Mouse (Mus musculus): ENCODE data around the gene Gpr183. TPM values are rescaled to one million over a fixed set of nuclear protein-coding genes. Genes with fewer than 3 reads are reported as not detected.

Gene Gpr183
- polyA plus RNA-seq (2017; shearing (Covaris generic)), result 100 to 1,000 TPM; 102 to 104 TPM

DNA sequence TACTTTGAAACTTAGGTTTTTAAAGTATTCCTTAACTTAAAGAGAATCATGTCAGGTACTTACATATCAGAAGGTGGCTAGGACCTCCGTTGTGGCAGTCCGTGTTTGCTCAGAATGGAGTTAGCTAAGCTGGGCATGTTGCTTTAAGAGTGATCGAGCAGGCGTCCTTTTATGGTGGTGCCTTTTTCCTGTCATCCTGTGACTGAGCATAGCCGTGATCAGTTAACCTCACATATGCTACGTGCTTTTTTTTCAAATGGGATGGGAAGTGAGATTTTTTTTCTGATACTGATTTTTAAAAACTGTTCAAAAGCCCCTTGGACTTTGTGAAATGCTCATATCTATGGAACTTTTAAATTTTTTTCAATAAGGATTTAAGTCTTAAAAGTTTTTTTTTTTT, at the start of gene Gpr183:
Gene Gpr183 (minus strand): TSS at position 206 of the 400 bp plus-strand sequence.
- ATAC-seq, result peak; percentile 73

DNA sequence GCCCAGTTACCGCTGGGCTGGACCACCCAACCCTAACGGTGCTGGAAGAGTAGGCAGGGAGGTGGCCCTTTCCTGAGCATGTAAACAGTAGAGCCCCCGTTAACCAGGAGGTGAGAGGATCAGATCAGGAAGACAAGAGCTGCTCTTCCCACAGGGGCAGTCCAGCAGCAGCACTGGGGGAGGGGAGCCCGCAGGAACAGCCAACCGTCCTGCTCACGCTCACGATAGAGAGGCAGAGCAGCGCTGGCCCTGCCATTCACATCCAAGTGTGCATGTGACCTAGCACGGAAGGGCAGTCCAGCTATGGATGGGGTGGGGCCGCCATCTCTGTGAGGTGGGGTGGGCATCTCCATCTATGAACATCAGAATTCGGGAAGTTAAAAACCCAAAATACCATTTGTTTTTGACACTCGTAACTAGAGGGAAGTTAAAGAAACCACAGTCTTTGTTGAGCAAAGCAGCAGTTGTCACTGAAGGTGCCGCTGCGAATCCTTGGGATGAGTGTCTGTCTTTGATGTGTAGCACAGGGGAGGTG, 48.5 kb upstream of the Gpr183 start:
- peak; percentile 4 for ATAC-seq

DNA sequence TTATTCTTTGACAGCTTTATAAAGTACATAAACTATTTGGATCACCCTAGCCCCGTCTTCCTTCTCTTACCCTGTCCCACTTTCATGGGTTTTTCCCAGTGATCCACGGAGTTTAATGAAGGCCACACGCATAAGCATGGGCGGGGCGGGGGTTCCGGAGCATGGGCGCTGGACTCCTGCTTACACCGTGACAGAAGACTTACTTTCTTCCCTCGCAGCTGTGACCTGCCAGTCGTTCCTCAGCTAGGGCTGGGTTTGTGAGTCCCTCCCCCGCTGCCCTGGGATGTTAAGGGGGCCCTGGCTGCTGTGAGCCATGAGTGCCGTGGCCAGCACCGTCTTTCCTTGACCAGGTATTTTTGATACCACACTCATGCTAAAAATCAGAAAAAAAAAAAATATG, 47.8 kb upstream of the Gpr183 start:
- no peak for ATAC-seq

DNA sequence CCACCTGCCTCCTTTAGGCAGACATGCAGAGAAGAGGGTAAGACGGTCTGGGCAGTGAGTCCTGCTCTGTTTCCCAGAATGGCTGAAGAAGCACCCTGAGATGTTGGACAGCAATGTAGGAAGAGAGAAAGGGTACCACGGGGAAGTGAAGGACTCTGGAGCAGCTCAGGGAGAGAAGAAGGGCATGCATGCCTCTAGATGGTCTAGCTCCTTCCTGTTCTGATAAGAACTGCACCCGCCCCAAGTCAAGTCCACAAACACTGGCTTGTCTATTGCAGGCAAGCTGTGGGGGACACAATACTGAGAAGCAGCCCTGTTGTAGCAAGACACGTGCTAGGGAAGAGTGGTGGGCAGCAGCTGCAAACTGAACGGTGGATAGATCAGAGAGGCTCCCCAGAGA, 47.2 kb upstream of the Gpr183 start:
- ATAC-seq, result peak; percentile 9

DNA sequence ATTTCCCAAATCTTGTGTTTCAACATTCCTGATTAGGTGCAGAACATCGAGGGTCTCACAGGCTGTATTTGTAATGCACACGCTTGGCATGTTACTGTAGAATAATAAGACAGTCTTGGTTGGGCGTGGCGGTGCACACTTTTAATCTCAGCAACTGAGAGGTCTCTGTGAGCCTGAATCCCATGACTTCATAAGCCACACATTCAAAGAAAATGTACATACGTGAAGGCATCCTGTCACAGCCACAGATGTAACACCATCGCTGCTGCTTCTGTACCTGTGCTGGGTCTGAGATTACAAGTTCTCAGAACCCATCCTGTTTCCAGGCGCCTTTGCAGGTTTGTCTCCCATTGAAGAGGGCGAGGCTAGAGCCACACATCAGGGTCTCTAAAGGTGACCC, 46.8 kb upstream of the Gpr183 start:
- ATAC-seq, result peak; percentile 44

DNA sequence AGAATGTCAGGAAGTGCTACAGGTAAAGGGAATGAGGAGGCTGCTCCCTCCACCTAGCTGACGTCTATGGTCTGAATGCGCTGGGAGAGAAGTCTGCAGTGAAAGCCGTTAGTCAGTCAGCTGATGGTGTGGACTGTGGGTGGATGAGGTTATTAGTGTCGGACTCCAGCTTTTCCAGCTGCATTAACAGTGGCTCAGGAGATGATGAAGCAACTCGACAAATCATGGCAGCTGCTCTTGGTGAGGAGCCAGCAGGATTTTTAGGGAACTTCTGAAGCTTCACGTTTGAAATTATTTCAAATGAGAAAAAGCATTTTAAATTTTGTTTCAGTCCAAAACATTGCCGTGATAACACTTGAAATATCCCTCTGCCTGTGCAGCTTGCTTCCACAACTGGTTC, 45.3 kb upstream of the Gpr183 start:
- no peak for ATAC-seq

DNA sequence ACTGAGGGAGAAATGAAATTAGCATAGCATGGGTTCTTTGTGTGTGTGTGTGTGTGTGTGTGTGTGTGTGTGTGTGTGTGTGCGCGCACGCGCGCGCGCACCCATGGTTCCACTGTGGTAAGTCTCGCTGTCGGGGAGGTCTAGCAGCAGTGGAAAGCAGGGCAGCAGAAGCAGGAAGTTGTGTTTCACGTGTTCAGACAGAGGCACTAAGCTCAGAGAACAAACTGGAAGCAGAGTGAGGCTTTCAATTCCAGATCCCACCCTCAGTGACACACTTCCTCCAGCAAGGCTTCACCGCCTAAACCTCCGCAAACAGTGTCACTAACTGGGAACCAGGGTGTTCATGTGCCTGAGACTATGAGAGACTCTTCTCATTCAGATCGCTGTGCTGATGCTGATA, 44.5 kb upstream of the Gpr183 start:
- peak; percentile 92 for ATAC-seq

DNA sequence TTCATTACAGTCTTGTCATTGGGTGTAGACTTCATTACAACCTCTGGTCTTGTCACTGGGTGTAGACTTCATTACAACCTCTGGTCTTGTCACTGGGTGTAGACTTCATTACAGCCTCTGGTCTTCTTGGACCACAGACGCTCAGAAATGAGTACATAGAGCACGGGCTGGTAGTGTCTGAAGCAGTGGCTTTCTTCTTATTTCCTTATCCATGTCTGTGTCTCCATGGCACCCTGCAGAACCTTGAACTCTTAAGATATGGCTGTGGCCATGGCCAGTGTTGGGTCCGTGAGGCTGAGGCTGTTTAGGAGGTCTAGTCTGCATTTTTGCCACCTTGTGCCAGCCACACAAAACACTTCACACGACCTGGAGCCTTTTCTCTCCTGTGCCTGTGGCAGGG, 43.3 kb upstream of the Gpr183 start:
- ATAC-seq, result no peak

DNA sequence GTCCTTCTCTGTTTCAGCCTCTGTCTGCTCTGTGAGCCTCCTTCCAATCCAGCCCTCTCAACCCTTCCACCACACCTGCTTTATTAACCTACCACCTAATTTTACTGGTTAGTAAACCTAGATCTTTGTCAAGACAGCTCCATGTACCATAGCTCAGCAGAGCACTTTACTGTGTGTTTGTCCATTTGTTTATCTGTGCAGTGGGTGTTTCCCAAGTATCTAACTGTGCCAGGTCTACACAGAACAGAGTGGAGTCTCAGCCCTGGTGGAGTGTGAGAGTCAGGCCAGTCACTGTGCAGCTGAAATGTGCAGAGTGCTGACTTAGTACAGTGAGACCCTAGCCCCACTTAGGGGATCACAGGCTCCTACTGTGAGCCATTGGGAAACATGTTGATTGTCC, 38.8 kb upstream of the Gpr183 start:
- ATAC-seq, result no peak

DNA sequence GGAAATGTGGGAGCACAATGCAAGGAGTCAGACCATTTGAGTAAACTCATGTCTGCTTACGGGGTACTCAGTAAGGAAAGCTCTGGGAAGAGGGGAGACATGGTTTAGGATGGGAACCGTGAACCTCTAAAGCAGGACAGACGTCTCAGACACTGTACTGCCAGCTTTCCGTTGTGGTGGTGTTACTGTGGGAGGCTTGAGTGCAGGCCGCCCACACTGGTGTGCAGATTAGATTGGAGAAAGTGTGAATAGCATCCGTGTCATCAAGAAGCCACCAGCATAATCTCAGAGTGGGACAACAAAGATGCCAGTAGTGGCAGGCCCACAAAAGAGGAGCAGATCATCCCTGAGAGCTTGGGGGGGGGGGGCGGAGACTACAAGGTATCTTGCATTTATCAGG, 37.2 kb upstream of the Gpr183 start:
- peak; percentile 13 for ATAC-seq

DNA sequence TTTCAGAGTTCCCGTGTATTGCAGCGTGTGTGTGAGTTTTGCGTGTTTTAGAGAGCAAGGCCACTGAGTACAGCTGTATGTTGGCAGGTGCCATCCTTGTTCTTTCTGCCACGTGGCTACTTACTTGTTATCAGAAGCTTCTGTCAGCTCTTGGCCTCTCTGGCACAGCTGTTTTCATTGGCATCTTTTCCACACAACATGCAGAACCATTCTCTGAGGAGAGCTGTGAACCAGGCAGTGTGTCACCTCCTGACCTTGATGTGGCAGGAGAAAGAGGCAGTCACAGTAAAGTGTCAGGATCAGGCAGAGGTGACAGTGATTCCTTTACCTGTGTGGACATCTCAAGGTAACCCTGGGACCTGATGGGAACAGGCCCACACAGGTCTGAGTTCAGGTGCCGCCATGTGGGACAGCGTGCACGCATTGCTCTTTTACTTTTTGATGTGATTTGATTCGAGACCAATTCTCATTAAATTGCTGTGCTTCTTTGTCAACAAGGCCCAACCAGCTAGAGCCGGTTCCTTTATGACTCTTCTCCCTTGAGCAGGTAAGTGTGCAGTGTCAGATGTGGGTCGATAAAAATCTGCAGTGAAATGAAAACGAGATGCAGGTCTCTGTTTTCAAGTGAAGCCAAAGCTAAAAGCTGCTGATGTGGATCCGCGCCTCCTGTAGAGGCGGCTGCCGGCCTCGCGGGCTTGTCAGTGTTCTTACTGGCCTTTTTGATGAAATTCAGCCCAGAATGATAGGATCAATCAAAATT, 35.5 kb upstream of the Gpr183 start:
- ATAC-seq, result peak; percentile 69

DNA sequence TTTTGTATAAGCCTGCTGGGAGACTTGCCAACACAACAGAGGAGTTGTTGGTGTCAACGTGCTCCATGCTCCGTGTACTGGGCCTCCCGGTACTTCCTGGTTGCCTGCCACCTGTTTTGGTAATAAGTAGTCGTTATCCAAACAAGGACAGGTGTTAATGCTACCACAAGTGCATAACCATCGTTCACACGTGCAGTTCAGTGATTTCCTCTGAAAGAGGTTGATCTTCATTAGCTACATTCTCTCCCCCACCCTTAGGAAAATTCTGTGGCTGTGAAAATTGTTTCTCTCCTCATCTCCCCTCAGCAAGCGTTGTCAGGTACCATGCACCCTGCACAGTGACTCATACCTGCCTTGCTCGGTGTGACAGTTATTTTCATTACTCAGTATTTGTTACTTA, 34.5 kb upstream of the Gpr183 start:
- peak; percentile 27 for ATAC-seq

DNA sequence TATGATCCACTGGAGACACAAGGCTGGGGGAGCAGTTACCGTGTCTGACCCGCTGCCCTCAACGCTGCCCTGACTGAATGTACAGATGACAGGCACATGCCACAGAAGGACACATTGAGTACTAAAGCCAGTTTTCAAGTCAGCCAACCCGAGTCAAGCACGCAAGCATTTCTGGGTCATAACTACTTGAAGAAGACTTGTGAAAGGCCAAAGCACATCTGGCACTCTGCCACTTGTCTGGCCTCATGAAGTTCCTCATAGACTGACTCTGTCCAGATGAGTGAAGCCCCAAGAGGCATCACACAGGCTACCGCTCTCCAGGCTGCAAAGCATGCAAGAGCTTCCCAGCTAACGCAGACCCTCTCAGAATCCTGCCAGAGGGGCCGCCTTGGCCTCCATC, 31.8 kb upstream of the Gpr183 start:
- no peak for ATAC-seq

DNA sequence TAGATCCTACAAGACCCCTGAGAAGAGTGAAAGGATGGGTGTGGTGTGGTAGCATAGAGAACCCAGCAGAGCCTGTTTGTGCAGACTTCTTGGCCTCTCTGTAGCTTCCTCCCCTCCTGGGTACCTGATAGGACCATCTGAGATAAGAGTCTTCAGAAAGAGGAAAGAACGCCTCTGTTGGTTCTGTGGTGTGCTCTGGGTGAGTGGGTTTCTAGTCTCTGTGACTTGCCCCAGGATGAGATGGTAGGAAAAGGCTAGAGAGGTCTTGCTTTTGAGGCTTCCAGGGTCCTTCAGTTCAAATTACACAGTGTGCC, 30.5 kb upstream of the Gpr183 start:
- ATAC-seq, result peak; percentile 7

DNA sequence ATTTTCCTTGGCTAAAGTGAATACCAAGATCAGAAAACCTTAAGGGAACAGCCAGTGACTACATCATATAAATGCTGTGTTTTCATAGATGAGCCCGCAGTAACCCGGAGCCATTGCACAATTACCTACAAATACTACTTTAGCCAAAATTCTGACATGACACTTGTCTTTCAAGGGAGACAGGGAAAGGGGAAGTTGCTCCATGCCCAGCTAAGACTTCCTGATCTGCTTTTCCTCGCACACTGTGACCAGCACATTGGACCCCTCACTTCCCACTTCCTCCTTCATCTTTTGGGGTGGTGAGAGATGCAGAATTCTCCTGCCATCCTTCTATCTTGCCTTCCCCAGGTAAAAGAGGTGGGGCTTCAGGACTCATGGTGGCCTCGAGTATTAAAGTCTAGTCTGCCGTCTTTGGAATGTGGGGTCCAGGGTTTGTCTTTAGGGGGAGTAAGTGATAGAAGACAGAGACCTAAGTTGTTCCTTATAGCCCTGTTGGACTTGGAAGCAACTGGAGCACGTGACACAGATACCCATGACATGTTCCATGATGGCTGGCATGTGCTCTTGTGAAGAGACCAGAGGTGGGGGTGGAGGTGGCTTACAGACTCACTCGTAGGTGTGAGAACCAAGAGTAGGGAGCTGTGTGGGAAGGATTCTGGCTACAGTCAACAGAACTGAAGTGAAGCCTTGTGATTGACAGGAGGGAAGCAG, 30.0 kb upstream of the Gpr183 start:
- no peak for ATAC-seq

DNA sequence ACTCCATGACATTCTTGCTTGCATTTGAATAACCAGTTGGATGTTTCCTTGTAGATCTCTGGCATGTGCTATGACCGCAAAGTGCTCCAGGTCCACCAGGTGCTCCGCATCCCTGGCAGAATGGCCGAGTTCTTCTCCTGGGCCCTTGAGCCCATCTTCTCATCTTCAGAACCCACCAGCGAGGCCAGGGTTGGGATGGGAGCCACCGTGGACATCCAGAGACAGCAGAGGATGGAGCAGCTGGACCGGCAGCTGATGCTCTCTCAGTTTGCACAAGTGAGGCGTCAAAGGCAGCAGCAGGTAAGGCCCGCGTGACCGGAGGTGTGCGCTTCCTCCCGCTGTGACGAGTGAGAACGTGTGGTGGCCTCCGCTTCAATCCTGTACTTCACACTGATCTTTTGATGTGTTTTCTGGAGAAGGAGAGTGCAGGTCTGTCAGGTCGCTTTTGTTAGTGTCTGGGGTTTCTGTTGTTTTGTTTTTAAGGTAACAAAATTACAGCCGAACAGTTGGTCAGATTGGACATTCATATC, 29.2 kb upstream of the Gpr183 start:
- ATAC-seq, result peak; percentile 24

DNA sequence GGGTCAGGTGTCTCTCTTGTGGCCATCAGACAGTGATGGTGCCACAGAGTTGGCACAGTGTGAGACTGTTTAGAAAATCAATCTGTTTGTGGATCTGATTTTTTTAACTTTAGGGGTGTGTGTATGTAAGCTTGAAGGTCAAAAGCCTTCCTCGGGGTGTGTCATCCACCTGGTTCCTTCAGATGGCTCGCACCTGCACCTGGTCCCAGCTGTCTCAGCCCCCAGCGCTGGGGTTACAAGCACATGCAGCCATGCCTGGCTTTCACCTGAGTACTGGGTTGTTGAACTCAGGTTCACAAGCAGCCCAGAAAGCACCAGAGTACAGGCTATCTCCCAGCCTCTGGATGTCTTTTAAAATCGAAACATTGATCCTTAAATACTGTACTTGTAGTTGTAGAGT, 28.6 kb upstream of the Gpr183 start:
- ATAC-seq, result no peak

DNA sequence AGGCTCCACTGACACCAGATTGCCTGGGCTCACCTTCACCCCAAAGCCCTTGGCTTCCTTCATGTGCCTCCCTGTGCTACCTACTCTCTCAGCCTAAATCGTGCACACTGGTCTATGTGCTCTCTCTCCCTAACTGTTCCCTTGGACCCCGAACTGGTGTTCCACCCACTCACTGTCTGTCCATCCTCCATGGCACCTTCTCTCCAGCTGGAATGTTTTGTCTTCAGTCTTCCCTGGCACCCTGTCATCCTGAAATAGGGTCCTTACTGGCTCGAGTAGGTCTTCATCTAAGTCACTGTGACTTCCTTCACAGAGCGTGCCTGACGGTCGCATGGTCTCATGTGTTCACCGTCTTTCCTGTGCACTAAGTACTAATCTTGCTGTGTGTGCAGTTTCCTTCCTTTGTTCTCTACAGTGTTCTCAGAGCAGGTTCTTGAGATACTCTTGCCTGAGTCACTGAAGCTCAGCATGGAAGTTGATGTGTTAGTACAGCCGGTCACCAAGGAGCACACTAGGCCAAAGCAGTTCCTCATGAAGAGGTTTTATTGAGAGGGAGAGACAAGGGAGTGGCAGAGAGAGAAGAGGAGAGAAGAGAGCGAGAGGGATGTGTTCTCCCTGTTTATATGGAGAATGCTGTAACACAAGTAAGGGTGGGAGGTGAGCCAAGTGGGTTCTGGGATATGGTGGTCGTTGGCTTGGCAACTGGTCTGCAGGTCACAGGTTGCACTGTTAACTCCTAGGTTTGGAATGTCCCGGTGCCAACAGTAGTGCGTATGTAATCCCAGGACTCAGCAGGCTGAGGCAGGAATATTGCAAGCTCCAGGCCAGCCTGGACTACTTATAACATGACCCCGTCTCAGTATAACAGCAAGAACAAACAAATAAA, 27.6 kb upstream of the Gpr183 start:
- ATAC-seq, result peak; percentile 81

DNA sequence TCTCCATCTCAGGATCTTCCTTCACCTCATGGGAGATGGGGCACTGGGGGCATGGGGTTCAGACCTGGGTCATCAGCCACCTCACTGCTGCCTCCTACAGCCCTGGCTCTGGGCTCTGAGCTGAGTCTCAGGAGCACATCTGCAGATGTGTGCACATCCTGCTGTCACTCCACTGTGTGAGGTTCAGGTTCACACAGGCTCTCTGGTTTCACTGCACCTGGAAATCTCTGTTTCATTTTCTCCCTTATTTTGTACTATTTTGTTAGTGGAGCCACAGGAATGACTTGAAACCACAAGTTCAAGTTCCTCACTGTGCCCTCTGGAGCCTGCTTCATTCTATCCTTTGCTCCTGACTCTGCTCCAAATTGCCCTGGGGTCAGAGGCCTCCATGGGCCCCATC, 26.9 kb upstream of the Gpr183 start:
- ATAC-seq, result peak; percentile 48

DNA sequence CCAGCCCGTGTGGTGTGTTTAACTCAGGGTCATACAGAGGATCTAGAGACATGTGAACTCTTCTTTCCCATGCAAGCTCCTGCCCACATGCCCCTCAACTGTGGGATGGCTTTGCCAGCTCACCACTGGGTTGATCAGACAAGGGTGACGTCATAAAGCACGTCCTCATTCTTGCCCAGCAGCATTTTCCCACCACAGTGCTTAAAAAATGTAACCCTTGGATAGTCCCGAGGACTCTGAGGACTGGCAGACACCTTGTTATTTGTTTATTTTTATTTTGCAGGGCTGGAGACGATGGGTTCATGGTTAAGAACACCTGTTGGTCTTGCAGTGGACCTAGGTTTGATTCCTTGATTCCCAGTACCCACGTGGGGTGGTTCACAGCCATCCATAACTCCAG, 25.9 kb upstream of the Gpr183 start:
- no peak for ATAC-seq

DNA sequence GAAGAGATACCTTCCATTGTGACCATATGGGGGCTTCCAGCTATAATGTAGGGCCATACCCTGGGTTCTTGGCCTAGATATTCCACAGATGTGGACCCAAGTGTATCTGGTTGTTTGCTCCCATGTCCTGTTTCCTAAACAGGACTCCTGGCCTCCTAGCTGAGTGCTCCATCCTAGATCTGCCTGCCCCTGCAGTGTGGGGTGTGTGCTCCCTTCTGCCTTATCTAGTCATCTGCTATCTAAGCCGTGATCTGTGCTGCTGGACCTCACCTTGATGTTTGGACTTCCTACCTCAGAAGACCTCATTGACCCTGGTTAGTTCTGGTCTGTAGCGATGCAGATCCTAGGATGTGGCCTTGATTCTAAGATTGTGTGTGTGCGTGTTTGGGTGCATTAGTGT, 24.9 kb upstream of the Gpr183 start:
- ATAC-seq, result no peak

DNA sequence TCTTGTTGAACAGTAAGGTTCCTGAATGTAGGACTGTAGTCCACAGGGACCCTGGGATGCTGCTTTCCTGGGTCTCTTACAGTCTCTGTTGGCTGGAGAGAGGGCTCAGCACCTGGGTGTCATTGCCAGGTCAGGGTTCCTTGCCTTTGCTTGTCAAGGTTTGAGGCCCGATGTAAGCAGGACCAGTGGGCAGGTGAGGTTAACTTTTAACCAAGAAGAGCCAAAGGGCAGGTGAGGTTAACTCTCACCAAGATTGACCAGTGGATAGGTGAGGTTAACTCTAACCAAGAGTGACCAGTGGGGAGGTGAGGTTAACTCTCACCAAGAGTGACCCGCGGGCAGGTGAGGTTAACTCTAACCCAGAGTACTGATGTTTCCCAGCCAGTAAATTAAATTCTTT, 24.3 kb upstream of the Gpr183 start:
- ATAC-seq, result no peak

DNA sequence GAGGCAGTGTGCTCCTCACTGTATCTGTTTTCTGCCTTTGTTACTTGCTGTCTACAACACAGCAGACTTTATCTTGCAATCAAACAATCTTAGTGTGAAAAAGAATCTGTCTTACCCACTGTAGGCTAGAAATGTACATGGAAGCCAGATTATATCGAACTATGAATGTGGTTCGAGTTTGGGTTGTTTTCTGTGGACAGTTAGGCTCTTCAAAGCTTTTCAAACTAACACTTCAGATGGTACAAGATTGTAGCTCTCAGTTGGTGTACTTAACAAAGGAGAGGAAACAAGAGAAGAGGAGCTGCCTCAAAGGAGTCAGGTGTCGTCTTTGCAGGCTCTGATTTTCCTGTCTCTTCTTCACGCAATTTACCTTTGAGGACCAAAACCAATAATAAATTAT, 22.7 kb upstream of the Gpr183 start:
- no peak for ATAC-seq
